In the genomic region with DNA sequence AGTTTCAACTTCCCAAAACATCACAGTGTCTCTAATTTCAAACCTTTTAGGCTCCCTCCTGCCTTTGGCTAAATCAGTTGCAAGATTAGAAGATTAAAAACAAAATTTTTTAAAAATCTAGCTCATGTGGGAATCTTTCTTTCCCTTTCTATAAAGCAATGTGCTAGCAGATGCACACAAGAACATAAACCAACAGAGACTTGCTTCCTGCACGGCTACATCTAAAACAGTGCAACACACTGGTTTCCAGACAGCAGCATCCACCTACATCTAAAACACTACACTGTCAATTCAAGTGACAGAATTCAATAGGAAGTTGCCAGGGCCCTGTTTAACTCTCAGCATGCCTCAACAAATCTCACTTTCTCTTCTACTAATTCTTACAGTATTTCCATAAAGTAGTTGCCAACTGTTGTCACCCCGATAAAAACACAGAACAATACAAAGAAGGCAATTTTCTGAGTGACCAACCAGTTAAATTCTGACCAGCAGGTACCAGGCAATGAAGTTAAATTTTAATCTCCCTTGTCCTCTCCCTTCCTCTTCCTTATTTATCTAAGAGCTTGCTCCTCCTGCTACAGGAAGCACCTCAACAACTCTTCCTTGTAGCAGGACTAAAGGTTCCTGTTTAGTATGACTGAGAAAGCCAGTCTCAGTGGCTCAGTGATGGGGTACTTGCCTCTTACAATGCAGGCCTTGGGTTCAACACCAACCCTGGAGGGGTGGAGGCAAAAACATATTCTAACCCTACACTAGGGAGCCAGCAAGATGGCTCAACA, we compare ENCODE assay signal across 13 mouse cellular contexts. TPM values are rescaled to one million over a fixed set of nuclear protein-coding genes. Genes with fewer than 3 reads are reported as not detected.
DNase-seq lines count a peak whose midpoint lies in the region; ATAC-seq and TF ChIP-seq lines count a peak whose summit lies in the region.
"Had no signal": no experiment of that assay in that cellular context is flagged by ENCODE, and none has a peak within 500 bp of the region (broad histone marks: within the 10 kb centered on the region; RNA-seq: fewer than 3 reads in every experiment).

No protein-coding gene starts in this region.

- no peaks in the 10 kb centered on the region for H3K36me3 ChIP-seq in forebrain, embryonic 16.5 days (ENCODE audit: control insufficient read depth, insufficient read depth)
- H3K36me3 ChIP-seq: heart, embryonic 10.5 days; liver, embryonic 15.5 days had no signal

- H3K4me3 ChIP-seq in layer of hippocampus, adult 2 months, result no peak overlapping the region
- no peak overlapping the region for H3K4me3 ChIP-seq in forebrain, embryonic 16.5 days (replicated peaks; ENCODE audit: low read length)
- H3K4me3 ChIP-seq: heart, embryonic 10.5 days; liver, embryonic 15.5 days had no signal

- TF ChIP-seq CTCF in layer of hippocampus, adult 2 months (conservative IDR thresholded peaks at IDR 0.05), result no peak

- H3K9me3 ChIP-seq in forebrain, embryonic 16.5 days (ENCODE audit: control insufficient read depth, low read length), result no peaks in the 10 kb centered on the region
- H3K9me3 ChIP-seq: heart, embryonic 10.5 days; liver, embryonic 15.5 days had no signal

- no peak overlapping the region for H3K4me2 ChIP-seq in forebrain, embryonic 16.5 days (ENCODE audit: low read length)
- H3K4me2 ChIP-seq: liver, embryonic 15.5 days; midbrain, embryonic 11.5 days had no signal

- H3K9ac ChIP-seq in forebrain, embryonic 16.5 days (replicated peaks; ENCODE audit: low read depth, low read length), result no peak overlapping the region
- H3K9ac ChIP-seq: liver, embryonic 15.5 days had no signal

- ATAC-seq in monocyte, adult 5-6 weeks (replicated peaks; ENCODE audit: insufficient number of reproducible peaks, low FRiP score, low TSS enrichment, poor library complexity, severe bottlenecking), result 0 out of 2 replicates have a peak, but pooled peaks have one; percentile 35
- ATAC-seq in forebrain, embryonic 16.5 days, result no peak
- ATAC-seq in megakaryocyte-erythroid progenitor cell, adult 5-6 weeks (replicated peaks; ENCODE audit: low FRiP score, low TSS enrichment, poor library complexity, severe bottlenecking), result no peak

- DNase-seq in layer of hippocampus, adult 2 months (ENCODE audit: low spot score in 2 of 2), result no peak
- no peak for DNase-seq in layer of hippocampus, adult 8-10 months (ENCODE audit: low spot score in 2 of 2)
- peak; percentile 29 for DNase-seq in CD4-positive, CD25-positive, alpha-beta regulatory T cell, adult 2 months (ENCODE audit: low read depth, low spot score)
- DNase-seq in T-cell, adult 2 months (ENCODE audit: low spot score), result peak; percentile 32
- DNase-seq: cerebellum, postnatal 10 days; heart, postnatal 4 days; right cerebral cortex, postnatal 4 days had no signal

- WGBS in forebrain, embryonic 16.5 days, result 77% methylated on average over 2 of the region's 2 CpGs

- H3K27ac ChIP-seq in layer of hippocampus, adult 2 months, result peak overlapping the region; percentile 65
- H3K27ac ChIP-seq in forebrain, embryonic 16.5 days (ENCODE audit: low read length), result no peak overlapping the region
- H3K27ac ChIP-seq: heart, embryonic 10.5 days; liver, embryonic 15.5 days had no signal

- H3K4me1 ChIP-seq in forebrain, embryonic 16.5 days (replicated peaks; ENCODE audit: control insufficient read depth, insufficient read depth, low read length), result no peaks in the 10 kb centered on the region

- no peaks in the 10 kb centered on the region for H3K27me3 ChIP-seq in forebrain, embryonic 16.5 days (replicated peaks; ENCODE audit: control insufficient read depth, insufficient read depth, low read length)
- H3K27me3 ChIP-seq: liver, embryonic 15.5 days had no signal

RNA-seq across cellular contexts. Expression of a gene that starts 35.5 kb away (rescaled TPM):
- 100 to 1,000 TPM; 109 to 115 TPM for total RNA-seq in layer of hippocampus, adult 2 months (2021)
- 100 to 1,000 TPM in 1 of 4 experiments, 10 to 100 TPM in 3; 79.9 to 100 (median 95.9) TPM for total RNA-seq in layer of hippocampus, adult 8-10 months (2022)
- total RNA-seq in monocyte, adult 5-6 weeks (2017), result 35.0 to 74.6 TPM (median 45.6 TPM) in 3 replicates
- polyA plus RNA-seq in forebrain, embryonic 16.5 days (2015; fragmentation: Nextera tagmentation; extraction: Ambion mirVana), result 22.0 and 28.3 TPM in 2 replicates
- total RNA-seq in megakaryocyte-erythroid progenitor cell, adult 5-6 weeks (2014; fragmentation: Nextera tagmentation), result 21.2 and 23.5 TPM in 2 replicates
- total RNA-seq in megakaryocyte-erythroid progenitor cell, adult 5-6 weeks (2017), result 2.5 and 3.7 TPM in 2 replicates

Comparison
In these comparisons a context has a peak if more than half of its experiments do, and no peak if none do; other contexts are left out.
1. DNase-seq: peak in CD4-positive, CD25-positive, alpha-beta regulatory T cell, adult 2 months (single experiment) and T-cell, adult 2 months (single experiment); none in layer of hippocampus, adult 2 months (0 of 2) and layer of hippocampus, adult 8-10 months (0 of 2).